9 mouse cellular contexts compared by ENCODE assay signal in genomic region chr13:35771968-35772382, GRCm38 (mm10).
DNase-seq lines count a peak whose midpoint lies in the region; ATAC-seq and TF ChIP-seq lines count a peak whose summit lies in the region.
"Had no signal": no experiment of that assay in that cellular context is flagged by ENCODE, and none has a peak within 500 bp of the region (broad histone marks: within the 10 kb centered on the region; RNA-seq: fewer than 3 reads in every experiment).

No protein-coding gene starts in this region.

- no peak overlapping the region for H3K9ac ChIP-seq in hindbrain, postnatal 0 days (replicated peaks; ENCODE audit: low read length)
- no peak overlapping the region for H3K9ac ChIP-seq in hindbrain, embryonic 14.5 days
- no peak overlapping the region for H3K9ac ChIP-seq in ES-Bruce4 (ENCODE audit: low read depth, poor library complexity, severe bottlenecking)
- no peak overlapping the region for H3K9ac ChIP-seq in neural tube, embryonic 14.5 days (replicated peaks; ENCODE audit: low read depth, low read length)
- H3K9ac ChIP-seq: embryonic facial prominence, embryonic 15.5 days had no signal

- H3K36me3 ChIP-seq in hindbrain, postnatal 0 days (ENCODE audit: insufficient read depth, low read length) = no peaks in the 10 kb centered on the region
- H3K36me3 ChIP-seq in hindbrain, embryonic 14.5 days (replicated peaks; ENCODE audit: control insufficient read depth, insufficient read depth) = no peaks in the 10 kb centered on the region
- H3K36me3 ChIP-seq in ES-Bruce4 (ENCODE audit: control insufficient read depth, insufficient read depth, low read length, poor library complexity, severe bottlenecking) = no peaks in the 10 kb centered on the region
- no peaks in the 10 kb centered on the region for H3K36me3 ChIP-seq in neural tube, embryonic 14.5 days (ENCODE audit: control insufficient read depth, insufficient read depth, low read length)
- H3K36me3 ChIP-seq: embryonic facial prominence, embryonic 15.5 days had no signal

- no peak overlapping the region for H3K27ac ChIP-seq in hindbrain, postnatal 0 days
- H3K27ac ChIP-seq in hindbrain, embryonic 14.5 days = no peak overlapping the region
- H3K27ac ChIP-seq in ES-Bruce4 (ENCODE audit: insufficient read depth, low read length) = no peak overlapping the region
- H3K27ac ChIP-seq in bone marrow, adult 2 months (ENCODE audit: control insufficient read depth, insufficient read depth, low read depth, low read length, poor library complexity) = no peak overlapping the region
- H3K27ac ChIP-seq in neural tube, embryonic 14.5 days (ENCODE audit: low read depth, low read length) = no peak overlapping the region
- H3K27ac ChIP-seq: embryonic facial prominence, embryonic 15.5 days had no signal

- no peak overlapping the region for H3K4me3 ChIP-seq in hindbrain, postnatal 0 days (ENCODE audit: low read length)
- H3K4me3 ChIP-seq in hindbrain, embryonic 14.5 days (replicated peaks; ENCODE audit: low read length) = no peak overlapping the region
- no peak overlapping the region for H3K4me3 ChIP-seq in ES-Bruce4 (ENCODE audit: low read depth, low read length)
- no peak overlapping the region for H3K4me3 ChIP-seq in bone marrow, adult 2 months (replicated peaks; ENCODE audit: control insufficient read depth, low read depth, low read length)
- no peak overlapping the region for H3K4me3 ChIP-seq in neural tube, embryonic 14.5 days (ENCODE audit: low read depth, low read length)
- H3K4me3 ChIP-seq: embryonic facial prominence, embryonic 15.5 days had no signal

- TF ChIP-seq CTCF in hindbrain, postnatal 0 days (IDR thresholded peaks at IDR 0.05; ENCODE audit: low read depth) = peak; percentile 67
- TF ChIP-seq CTCF in ES-Bruce4 (IDR thresholded peaks at IDR 0.05; ENCODE audit: low read depth, low read length) = peak; percentile 67
- TF ChIP-seq CTCF in bone marrow, adult 2 months (IDR thresholded peaks at IDR 0.05; ENCODE audit: control insufficient read depth, insufficient read depth, low read length) = peak; percentile 70

- TF ChIP-seq EP300 in ES-Bruce4 (IDR thresholded peaks at IDR 0.05; ENCODE audit: insufficient read depth, low read depth, low read length) = no peak

- no peak overlapping the region for H3K4me2 ChIP-seq in hindbrain, postnatal 0 days (ENCODE audit: low read depth, low read length)
- H3K4me2 ChIP-seq in hindbrain, embryonic 14.5 days (replicated peaks) = no peak overlapping the region
- no peak overlapping the region for H3K4me2 ChIP-seq in neural tube, embryonic 14.5 days (ENCODE audit: low read depth, low read length)
- H3K4me2 ChIP-seq: embryonic facial prominence, embryonic 15.5 days had no signal

- peak; percentile 46 for DNase-seq in hindbrain, postnatal 0 days (ENCODE audit: low spot score)
- DNase-seq in hindbrain, embryonic 14.5 days (ENCODE audit: low spot score) = no peak
- DNase-seq in liver = peak; percentile 71
- DNase-seq in urinary bladder, postnatal 10 days (ENCODE audit: low spot score) = no peak

- H3K4me1 ChIP-seq in hindbrain, postnatal 0 days (ENCODE audit: insufficient read depth, low read length) = no peaks in the 10 kb centered on the region
- H3K4me1 ChIP-seq in hindbrain, embryonic 14.5 days (replicated peaks; ENCODE audit: control insufficient read depth, insufficient read depth, low read length) = no peaks in the 10 kb centered on the region
- H3K4me1 ChIP-seq in ES-Bruce4 (ENCODE audit: control insufficient read depth, insufficient read depth, low read length) = peaks cover 5% of the 10 kb centered on the region
- H3K4me1 ChIP-seq in bone marrow, adult 2 months (ENCODE audit: control insufficient read depth, insufficient read depth, low read length) = no peaks in the 10 kb centered on the region; the same call in none of the 2 replicates
- no peaks in the 10 kb centered on the region for H3K4me1 ChIP-seq in neural tube, embryonic 14.5 days (ENCODE audit: control insufficient read depth, insufficient read depth, low read length)

- H3K9me3 ChIP-seq in hindbrain, postnatal 0 days (ENCODE audit: low read length) = no peaks in the 10 kb centered on the region
- no peaks in the 10 kb centered on the region for H3K9me3 ChIP-seq in hindbrain, embryonic 14.5 days (ENCODE audit: control insufficient read depth, low read length)
- H3K9me3 ChIP-seq in ES-Bruce4 (replicated peaks; ENCODE audit: control insufficient read depth, insufficient read depth, low read length, poor library complexity, severe bottlenecking) = no peaks in the 10 kb centered on the region
- no peaks in the 10 kb centered on the region for H3K9me3 ChIP-seq in neural tube, embryonic 14.5 days (ENCODE audit: control insufficient read depth, low read length)
- H3K9me3 ChIP-seq: embryonic facial prominence, embryonic 15.5 days had no signal

- no peaks in the 10 kb centered on the region for H3K27me3 ChIP-seq in hindbrain, postnatal 0 days (ENCODE audit: insufficient read depth, low read length)
- H3K27me3 ChIP-seq in hindbrain, embryonic 14.5 days (ENCODE audit: control insufficient read depth, insufficient read depth, low read length) = no peaks in the 10 kb centered on the region
- H3K27me3 ChIP-seq in ES-Bruce4 (ENCODE audit: control insufficient read depth, insufficient read depth, low read length, poor library complexity, severe bottlenecking) = no peaks in the 10 kb centered on the region
- no peaks in the 10 kb centered on the region for H3K27me3 ChIP-seq in neural tube, embryonic 14.5 days (ENCODE audit: control insufficient read depth, insufficient read depth, low read length)
- H3K27me3 ChIP-seq: embryonic facial prominence, embryonic 15.5 days had no signal

- 66% methylated on average over 9 of the region's 9 CpGs for WGBS in hindbrain, postnatal 0 days
- 64% methylated on average over 9 of the region's 9 CpGs for WGBS in hindbrain, embryonic 14.5 days
- 61% methylated on average over 9 of the region's 9 CpGs for WGBS in bone marrow, adult 2 months
- WGBS in neural tube, embryonic 14.5 days = 63% methylated on average over 9 of the region's 9 CpGs

- TF ChIP-seq POLR2A in ES-Bruce4 (IDR thresholded peaks at IDR 0.05; ENCODE audit: insufficient read depth, low read length) = no peak
- TF ChIP-seq POLR2A in bone marrow, adult 2 months (IDR thresholded peaks at IDR 0.05; ENCODE audit: borderline replicate concordance, control insufficient read depth, low read depth, low read length) = no peak

- ATAC-seq in hindbrain, postnatal 0 days = 0 out of 2 replicates have a peak, but pooled peaks have one; percentile 35
- ATAC-seq in hindbrain, embryonic 14.5 days (ENCODE audit: low FRiP score) = no peak
- peak; percentile 74; the same call in 1 of the 2 replicates for ATAC-seq in frontal cortex, adult (ENCODE audit: low TSS enrichment)
- peak; percentile 28; the same call in 1 of the 2 replicates for ATAC-seq in neural tube, embryonic 14.5 days (ENCODE audit: low read depth)

Comparison
In these comparisons a context has a peak if more than half of its experiments do, and no peak if none do; other contexts are left out.
1. DNase-seq: peak in hindbrain, postnatal 0 days (single experiment) and liver (single experiment); none in hindbrain, embryonic 14.5 days (single experiment) and urinary bladder, postnatal 10 days (single experiment).
2. Peak in every context shown above with its lines, with median percentiles within 50 percentile points of each other: CTCF ChIP-seq.